Mouse (Mus musculus): ENCODE data around the gene Armc8. TPM values are rescaled to one million over a fixed set of nuclear protein-coding genes. Genes with fewer than 3 reads are reported as not detected.
A peak's percentile ranks its signal among the peaks of the same experiment; 100 is the strongest.

Gene Armc8
- polyA plus RNA-seq, 1 experiment from 2014 or later: 69.2 TPM

DNA sequence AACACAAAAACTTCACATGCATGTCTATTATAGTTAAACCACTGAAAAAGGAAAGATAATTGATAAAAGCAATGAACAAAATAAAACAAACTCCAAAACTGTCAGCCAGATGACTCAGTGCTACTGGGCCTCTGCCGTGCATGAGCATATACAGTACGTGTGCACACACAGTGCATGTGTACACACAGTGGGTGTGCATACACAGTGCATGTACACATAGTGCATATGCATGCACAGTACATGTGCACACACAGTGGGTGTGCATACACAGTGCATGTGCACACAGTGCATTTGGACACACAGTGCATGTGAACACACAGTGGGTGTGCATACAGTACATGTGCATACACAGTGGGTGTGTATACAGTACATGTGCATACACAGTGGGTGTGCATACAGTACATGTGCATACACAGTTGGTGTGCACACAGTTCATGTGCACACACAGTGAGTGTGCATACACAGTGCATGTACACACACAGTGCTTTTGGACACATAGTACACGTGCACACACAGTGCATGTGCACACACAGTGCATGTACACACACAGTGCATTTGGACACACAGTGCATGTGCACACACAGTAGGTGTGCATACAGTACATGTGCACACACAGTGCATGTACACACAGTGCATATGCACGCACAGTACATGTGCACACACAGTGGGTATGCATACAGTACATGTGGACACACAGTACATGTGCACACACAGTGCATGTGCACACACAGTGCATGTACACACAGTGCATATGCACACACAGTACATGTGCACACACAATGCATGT lies 126.9 kb downstream of the Armc8 start:
- H3K4me1 ChIP-seq (replicated peaks; ENCODE audit: control insufficient read depth, insufficient read depth, low read length): peaks cover 7% of the 10 kb centered on the region
- H3K4me3 ChIP-seq (replicated peaks; ENCODE audit: low read length): no peak overlapping the region
- no peaks in the 10 kb centered on the region for H3K36me3 ChIP-seq (ENCODE audit: control insufficient read depth, insufficient read depth)
- H3K9ac ChIP-seq (replicated peaks; ENCODE audit: low read depth, low read length): no peak overlapping the region
- H3K9me3 ChIP-seq (ENCODE audit: control insufficient read depth, low read length): no peaks in the 10 kb centered on the region
- WGBS: 93% methylated on average over 4 of the region's 4 CpGs
- ATAC-seq: peak; percentile 39
- no peaks in the 10 kb centered on the region for H3K27me3 ChIP-seq (replicated peaks; ENCODE audit: control insufficient read depth, insufficient read depth, low read length)
- H3K27ac ChIP-seq (ENCODE audit: low read length): no peak overlapping the region
- no peak overlapping the region for H3K4me2 ChIP-seq (ENCODE audit: low read length)

DNA sequence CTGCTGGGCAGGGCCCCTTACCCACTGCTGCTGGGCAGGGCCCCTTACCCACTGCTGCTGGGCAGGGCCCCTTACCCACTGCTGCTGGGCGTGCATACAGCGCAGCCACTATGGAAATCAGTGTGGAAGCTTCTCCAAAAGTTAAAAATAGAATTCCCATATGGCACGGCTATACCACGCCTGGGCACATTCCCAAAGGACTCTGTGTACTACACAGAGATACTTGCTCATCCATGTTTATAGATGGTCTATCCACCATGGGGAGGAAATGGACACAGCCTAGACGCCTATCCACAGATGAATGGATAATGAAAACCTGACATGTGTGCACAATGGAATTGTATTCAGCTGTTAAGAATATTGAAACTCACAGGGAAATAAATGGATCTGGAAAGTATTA lies 127.8 kb downstream of the Armc8 start:
- Histone ChIP-seq H3K36me3 (ENCODE audit: control insufficient read depth, insufficient read depth) (no peaks in the 10 kb centered on the region), H3K4me2 (ENCODE audit: low read length) (no peak overlapping the region), H3K4me3 (replicated peaks; ENCODE audit: low read length) (no peak overlapping the region), H3K27me3 (replicated peaks; ENCODE audit: control insufficient read depth, insufficient read depth, low read length) (no peaks in the 10 kb centered on the region), H3K9me3 (ENCODE audit: control insufficient read depth, low read length) (no peaks in the 10 kb centered on the region), H3K9ac (replicated peaks; ENCODE audit: low read depth, low read length) (no peak overlapping the region), H3K27ac (ENCODE audit: low read length) (no peak overlapping the region), H3K4me1 (replicated peaks; ENCODE audit: control insufficient read depth, insufficient read depth, low read length) (peaks cover 9% of the 10 kb centered on the region)
- 62% methylated on average over 5 of the region's 5 CpGs for WGBS
- ATAC-seq: no peak

GRCm38 (mm10) chr9:99439064-99439463 lies 129.6 kb downstream of the Armc8 start:
- Histone ChIP-seq H3K4me3 (replicated peaks; ENCODE audit: low read length) (no peak overlapping the region), H3K27ac (ENCODE audit: low read length) (no peak overlapping the region), H3K27me3 (replicated peaks; ENCODE audit: control insufficient read depth, insufficient read depth, low read length) (no peaks in the 10 kb centered on the region), H3K4me2 (ENCODE audit: low read length) (no peak overlapping the region), H3K4me1 (replicated peaks; ENCODE audit: control insufficient read depth, insufficient read depth, low read length) (peaks cover 27% of the 10 kb centered on the region), H3K9me3 (ENCODE audit: control insufficient read depth, low read length) (no peaks in the 10 kb centered on the region), H3K36me3 (ENCODE audit: control insufficient read depth, insufficient read depth) (no peaks in the 10 kb centered on the region), H3K9ac (replicated peaks; ENCODE audit: low read depth, low read length) (no peak overlapping the region)
- 77% methylated on average over 8 of the region's 8 CpGs for WGBS
- ATAC-seq: no peak

DNA sequence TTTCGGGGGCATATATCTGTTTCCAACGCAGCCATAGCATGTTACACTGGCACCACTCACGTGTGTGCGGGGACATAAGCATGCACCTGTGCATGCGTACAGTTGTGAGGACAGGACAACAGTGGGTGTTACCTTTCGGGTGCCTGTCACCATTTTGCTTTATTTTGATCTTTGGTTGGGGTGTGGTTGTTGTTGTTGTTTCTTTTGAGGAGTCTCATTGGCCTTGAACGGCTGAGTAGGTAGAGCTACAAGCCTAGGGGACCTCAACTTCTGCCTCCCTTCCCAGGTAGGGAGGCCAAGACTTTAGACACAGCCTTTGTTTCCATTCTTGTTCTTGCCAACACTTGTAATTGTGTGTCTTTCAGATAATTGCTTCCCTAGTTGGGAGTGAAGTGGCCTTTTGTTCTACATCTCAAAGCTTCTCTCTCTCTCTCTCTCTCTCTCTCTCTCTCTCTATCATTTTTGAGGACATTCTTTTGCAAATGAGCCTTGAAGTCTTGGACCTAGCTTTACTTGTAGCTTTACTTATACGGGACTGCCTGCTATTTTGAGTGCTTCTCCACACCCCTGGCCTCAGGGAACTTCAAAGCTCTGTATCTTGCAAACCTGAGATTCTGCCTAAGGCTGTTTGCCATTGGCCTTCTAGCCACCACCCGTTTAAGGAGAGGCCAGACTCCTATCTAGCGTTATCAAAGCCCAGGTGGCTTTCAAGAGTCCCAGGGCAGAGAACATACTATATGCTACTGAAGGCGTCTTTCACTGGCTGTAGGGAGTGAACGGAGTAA lies 130.7 kb downstream of the Armc8 start:
- H3K27me3 ChIP-seq (replicated peaks; ENCODE audit: control insufficient read depth, insufficient read depth, low read length): no peaks in the 10 kb centered on the region
- no peak overlapping the region for H3K4me3 ChIP-seq (replicated peaks; ENCODE audit: low read length)
- H3K4me2 ChIP-seq (ENCODE audit: low read length): no peak overlapping the region
- no peak overlapping the region for H3K9ac ChIP-seq (replicated peaks; ENCODE audit: low read depth, low read length)
- H3K4me1 ChIP-seq (replicated peaks; ENCODE audit: control insufficient read depth, insufficient read depth, low read length): peaks cover 35% of the 10 kb centered on the region
- H3K9me3 ChIP-seq (ENCODE audit: control insufficient read depth, low read length): no peaks in the 10 kb centered on the region
- no peak overlapping the region for H3K27ac ChIP-seq (ENCODE audit: low read length)
- no peak for ATAC-seq
- no peaks in the 10 kb centered on the region for H3K36me3 ChIP-seq (ENCODE audit: control insufficient read depth, insufficient read depth)
- 74% methylated on average over 12 of the region's 12 CpGs for WGBS

DNA sequence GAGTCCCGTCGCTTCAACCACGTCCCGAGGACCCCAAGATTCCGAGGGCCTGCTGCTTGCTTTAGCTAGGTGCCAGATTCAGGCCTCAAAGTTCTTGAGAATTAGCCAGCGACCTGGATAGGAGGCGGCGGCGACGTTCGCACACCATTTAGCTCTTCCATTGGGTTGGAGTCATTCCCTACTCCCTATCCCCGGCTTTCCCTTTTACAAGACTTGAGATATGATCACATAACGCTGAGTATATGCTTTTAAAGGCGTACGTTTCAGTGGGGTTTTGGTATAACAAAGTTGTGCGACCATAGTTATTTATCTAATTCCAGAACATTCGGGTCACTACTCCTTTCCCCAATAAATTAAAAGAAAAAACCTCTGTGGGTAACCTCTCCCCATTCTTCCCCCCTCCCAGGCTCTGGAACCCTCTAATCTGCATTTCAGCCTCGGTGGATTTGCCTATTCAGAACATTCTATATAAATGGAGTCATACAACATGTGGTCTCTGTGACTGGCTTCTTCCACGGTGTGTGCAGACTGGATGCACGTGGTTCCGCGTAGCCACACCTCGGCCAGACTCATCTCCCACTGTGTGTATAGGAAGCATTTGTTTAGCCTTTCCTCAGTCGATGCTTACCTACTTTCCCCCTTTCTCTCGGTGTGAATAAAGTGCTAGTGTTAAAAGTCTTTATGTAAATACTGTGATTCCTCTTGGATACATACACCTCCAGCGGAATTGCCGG lies 131.5 kb downstream of the Armc8 start, which contains the start of gene Mras:
TSS of gene Mras (minus strand) at position 351 of the 734 bp plus-strand sequence.
- no peaks in the 10 kb centered on the region for H3K27me3 ChIP-seq (replicated peaks; ENCODE audit: control insufficient read depth, insufficient read depth, low read length)
- WGBS: 15% methylated on average over 27 of the region's 27 CpGs
- H3K4me2 ChIP-seq (ENCODE audit: low read length): peak within 1 kb of the TSS; percentile 94
- no peaks in the 10 kb centered on the region for H3K36me3 ChIP-seq (ENCODE audit: control insufficient read depth, insufficient read depth)
- peak within 1 kb of the TSS; percentile 96 for H3K9ac ChIP-seq (replicated peaks; ENCODE audit: low read depth, low read length)
- peaks cover 39% of the 10 kb centered on the region for H3K4me1 ChIP-seq (replicated peaks; ENCODE audit: control insufficient read depth, insufficient read depth, low read length)
- no peak for ATAC-seq
- no peaks in the 10 kb centered on the region for H3K9me3 ChIP-seq (ENCODE audit: control insufficient read depth, low read length)
- H3K27ac ChIP-seq (ENCODE audit: low read length): peak within 1 kb of the TSS; percentile 87
- peak within 1 kb of the TSS; percentile 92 for H3K4me3 ChIP-seq (replicated peaks; ENCODE audit: low read length)

- WGBS: under 1% methylated on average over 65 of the region's 86 CpGs
- H3K4me1 ChIP-seq (replicated peaks; ENCODE audit: control insufficient read depth, insufficient read depth, low read length): peaks cover 39% of the 10 kb centered on the region
- no peaks in the 10 kb centered on the region for H3K9me3 ChIP-seq (ENCODE audit: control insufficient read depth, low read length)
- H3K27me3 ChIP-seq (replicated peaks; ENCODE audit: control insufficient read depth, insufficient read depth, low read length): no peaks in the 10 kb centered on the region
- peak overlapping the region; percentile 94 for H3K4me2 ChIP-seq (ENCODE audit: low read length)
- peak; percentile 81 for ATAC-seq
- H3K9ac ChIP-seq (replicated peaks; ENCODE audit: low read depth, low read length): peak overlapping the region; percentile 96
- H3K4me3 ChIP-seq (replicated peaks; ENCODE audit: low read length): peak overlapping the region; percentile 92
- no peaks in the 10 kb centered on the region for H3K36me3 ChIP-seq (ENCODE audit: control insufficient read depth, insufficient read depth)
- peak overlapping the region; percentile 87 for H3K27ac ChIP-seq (ENCODE audit: low read length)
Measured at GRCm38 (mm10) chr9:99436182-99437030, 132.3 kb downstream of the Armc8 start.

DNA sequence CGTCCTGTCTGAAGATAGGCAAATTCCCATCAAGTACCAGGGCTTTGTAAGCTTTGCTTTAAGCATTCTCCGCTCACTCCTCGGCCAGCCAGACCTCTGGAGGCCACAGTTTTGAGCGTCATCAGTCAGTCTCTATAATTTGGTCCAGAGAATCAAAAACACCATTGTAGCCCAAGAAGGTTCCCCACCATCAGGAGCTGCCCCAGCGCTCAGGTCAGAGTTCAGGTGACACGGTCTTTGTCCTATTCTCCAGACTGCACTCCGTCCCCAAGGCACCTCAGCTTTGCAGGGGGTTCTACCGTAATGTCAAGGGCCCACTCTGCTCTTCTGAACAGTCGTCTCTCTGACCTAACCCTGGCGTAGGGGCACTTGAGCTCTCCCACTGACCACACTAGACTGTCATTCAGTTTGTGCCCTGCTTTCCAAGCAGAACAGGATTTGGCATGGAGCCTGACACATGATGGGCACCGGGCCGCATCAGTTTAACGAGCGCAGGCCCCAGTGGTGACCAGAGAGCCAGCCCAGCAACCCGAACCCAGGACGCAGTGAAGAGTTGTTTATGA lies 133.0 kb downstream of the Armc8 start:
- peak overlapping the region; percentile 94 for H3K4me2 ChIP-seq (ENCODE audit: low read length)
- no peaks in the 10 kb centered on the region for H3K27me3 ChIP-seq (replicated peaks; ENCODE audit: control insufficient read depth, insufficient read depth, low read length)
- peak; percentile 29 for ATAC-seq
- H3K4me3 ChIP-seq (replicated peaks; ENCODE audit: low read length): peak overlapping the region; percentile 92
- peaks cover 39% of the 10 kb centered on the region for H3K4me1 ChIP-seq (replicated peaks; ENCODE audit: control insufficient read depth, insufficient read depth, low read length)
- peak overlapping the region; percentile 96 for H3K9ac ChIP-seq (replicated peaks; ENCODE audit: low read depth, low read length)
- H3K27ac ChIP-seq (ENCODE audit: low read length): peak overlapping the region; percentile 87
- H3K36me3 ChIP-seq (ENCODE audit: control insufficient read depth, insufficient read depth): no peaks in the 10 kb centered on the region
- 10% methylated on average over 16 of the region's 16 CpGs for WGBS
- H3K9me3 ChIP-seq (ENCODE audit: control insufficient read depth, low read length): no peaks in the 10 kb centered on the region

DNA sequence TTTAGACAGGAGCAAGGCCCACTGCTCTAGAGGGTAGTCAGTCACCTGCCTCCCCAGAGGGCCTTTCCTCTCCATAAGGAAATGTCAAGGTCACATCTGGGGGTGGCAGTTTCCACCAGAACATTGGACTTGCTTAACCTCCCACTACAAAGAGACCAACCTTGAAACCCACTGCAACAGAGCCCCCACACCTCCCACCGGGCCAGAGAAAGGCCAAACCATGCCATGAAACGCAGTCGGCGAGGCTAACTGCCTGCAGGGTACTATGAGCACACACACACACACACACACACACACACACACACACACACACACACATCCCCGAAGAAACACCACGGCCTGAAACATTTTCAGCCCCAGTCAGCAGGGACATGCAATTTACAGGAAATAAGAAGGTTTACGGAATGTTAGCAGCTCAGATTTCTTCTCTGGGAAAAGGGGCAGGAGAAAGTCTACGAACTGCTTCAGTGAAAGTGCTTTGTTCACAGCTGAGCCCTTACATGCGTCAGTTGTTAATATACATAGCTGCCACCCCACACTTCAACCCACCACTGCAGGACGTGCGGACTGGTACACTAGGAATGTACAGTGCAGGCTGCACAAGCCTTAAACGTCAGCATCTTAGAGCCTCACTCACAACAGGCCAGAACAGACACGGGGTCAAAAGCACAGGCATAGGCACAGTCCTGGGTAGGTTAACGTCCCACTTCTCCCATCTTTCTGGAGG lies 133.6 kb downstream of the Armc8 start:
- Histone ChIP-seq H3K4me1 (replicated peaks; ENCODE audit: control insufficient read depth, insufficient read depth, low read length) (peaks cover 39% of the 10 kb centered on the region), H3K4me2 (ENCODE audit: low read length) (peak overlapping the region; percentile 94), H3K36me3 (ENCODE audit: control insufficient read depth, insufficient read depth) (no peaks in the 10 kb centered on the region), H3K9ac (replicated peaks; ENCODE audit: low read depth, low read length) (peak overlapping the region; percentile 96), H3K27me3 (replicated peaks; ENCODE audit: control insufficient read depth, insufficient read depth, low read length) (no peaks in the 10 kb centered on the region), H3K27ac (ENCODE audit: low read length) (peak overlapping the region; percentile 87), H3K4me3 (replicated peaks; ENCODE audit: low read length) (peak overlapping the region; percentile 92), H3K9me3 (ENCODE audit: control insufficient read depth, low read length) (no peaks in the 10 kb centered on the region)
- WGBS: 21% methylated on average over 14 of the region's 14 CpGs
- ATAC-seq: peak; percentile 26

Measured in forebrain, embryonic 16.5 days (tissue).